Mouse (Mus musculus): Measurements from ENCODE around the gene Aftph.

- TF ChIP-seq POLR2A (IDR thresholded peaks at IDR 0.05; ENCODE audit: low read depth, low read length) (no peak), CTCF (IDR thresholded peaks at IDR 0.05; ENCODE audit: extremely low read depth, insufficient read depth, insufficient read length, insufficient replicate concordance) (no peak)
Observed at GRCm38 (mm10) chr11:20742361-20742897, 1.0 kb upstream of the Aftph start.
